Mouse (Mus musculus): ENCODE data around the gene Lenep. TPM values are rescaled to one million over a fixed set of nuclear protein-coding genes. Genes with fewer than 3 reads are reported as not detected.

The Lenep gene
- polyA plus RNA-seq, 1 experiment from 2014 or later: not detected

DNA sequence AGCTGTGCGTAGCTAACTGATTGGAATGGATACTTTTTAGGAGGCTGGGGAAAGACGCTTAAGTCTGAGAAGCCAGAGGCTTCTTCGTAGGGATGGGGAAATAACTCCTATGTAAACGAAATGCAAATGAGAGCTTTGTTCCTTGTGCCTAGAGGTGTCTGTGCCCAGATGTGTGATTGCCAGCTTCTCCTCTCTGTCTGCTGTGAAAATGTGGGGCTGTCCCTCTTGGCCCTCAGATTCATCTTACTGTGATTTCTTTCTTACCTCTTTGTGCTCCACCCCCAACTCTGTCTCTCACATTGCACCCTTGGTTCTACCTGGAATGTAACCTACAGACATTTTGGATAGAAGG lies 6.0 kb downstream of the Lenep start:
- 0 out of 2 replicates have a peak overlapping the region, but pooled peaks have one; percentile 65 for H3K27ac ChIP-seq (replicated peaks; ENCODE audit: low read depth, low read length)
- DNase-seq (ENCODE audit: low spot score) (no peak), ATAC-seq (ENCODE audit: low read depth) (no peak)
- H3K4me3 ChIP-seq (ENCODE audit: low read depth, low read length): peak overlapping the region; percentile 49
- H3K27me3 ChIP-seq (replicated peaks; ENCODE audit: control insufficient read depth, insufficient read depth, low read length): peaks cover 14% of the 10 kb centered on the region
- H3K9me3 ChIP-seq (ENCODE audit: control insufficient read depth, low read length): no peaks in the 10 kb centered on the region
- peak overlapping the region; percentile 91 for H3K4me2 ChIP-seq (ENCODE audit: low read depth, low read length)
- 0 out of 2 replicates have a peak, but pooled peaks cover 4% of the 10 kb centered on the region for H3K36me3 ChIP-seq (ENCODE audit: control insufficient read depth, insufficient read depth, low read length)
- H3K4me1 ChIP-seq (ENCODE audit: control insufficient read depth, insufficient read depth, low read length): peaks cover 27% of the 10 kb centered on the region
- WGBS: 3% methylated on average over 4 of the region's 4 CpGs
- H3K9ac ChIP-seq (ENCODE audit: low read depth, low read length): peak overlapping the region; percentile 67

DNA sequence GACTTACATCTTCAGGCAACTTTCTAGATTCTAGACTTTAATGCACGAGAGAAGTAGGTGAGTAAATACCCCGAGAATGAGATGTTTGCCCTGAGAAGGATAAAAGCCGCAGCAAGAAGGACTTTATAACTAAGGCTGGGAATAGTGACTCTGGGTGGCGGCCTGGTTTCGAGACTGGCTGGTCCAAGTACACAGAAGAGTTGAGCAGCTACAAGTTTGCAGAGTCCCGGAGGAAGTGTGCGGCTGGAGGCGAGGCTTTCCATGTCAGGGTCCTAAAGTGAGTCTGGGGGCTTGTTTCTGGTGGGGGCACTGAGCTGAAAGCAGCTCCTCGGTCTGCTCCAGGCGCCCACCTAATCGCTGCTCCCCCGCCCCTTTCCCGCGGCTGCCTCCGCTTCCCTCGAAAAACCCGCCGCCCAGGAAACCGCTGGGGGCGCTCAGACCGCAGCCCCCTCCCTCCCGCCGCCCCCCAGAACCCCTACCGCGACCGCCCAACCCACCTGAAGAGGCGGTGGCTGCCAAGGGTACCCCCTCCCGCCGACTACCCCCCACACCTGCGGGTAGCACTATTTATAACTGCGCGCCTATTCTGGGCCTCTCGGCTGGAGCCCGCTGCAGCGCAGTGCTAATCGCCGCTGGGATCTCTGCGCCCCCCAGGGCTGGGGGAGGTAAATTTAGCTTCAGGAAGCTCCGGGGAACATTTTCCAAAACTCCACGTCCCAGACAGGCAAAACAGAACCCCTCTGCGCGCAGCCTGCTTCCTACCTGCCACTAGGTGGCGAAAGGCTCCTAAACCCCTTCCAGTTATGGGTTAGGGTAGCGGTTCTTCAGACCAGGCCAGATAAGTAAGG lies 6.6 kb downstream of the Lenep start:
- H3K9ac ChIP-seq (ENCODE audit: low read depth, low read length): peak overlapping the region; percentile 67
- H3K4me3 ChIP-seq (ENCODE audit: low read depth, low read length): peak overlapping the region; percentile 49
- peak overlapping the region; percentile 65 for H3K27ac ChIP-seq (replicated peaks; ENCODE audit: low read depth, low read length)
- H3K27me3 ChIP-seq (replicated peaks; ENCODE audit: control insufficient read depth, insufficient read depth, low read length): peaks cover 14% of the 10 kb centered on the region
- H3K36me3 ChIP-seq (ENCODE audit: control insufficient read depth, insufficient read depth, low read length): 0 out of 2 replicates have a peak, but pooled peaks cover 2% of the 10 kb centered on the region
- H3K4me1 ChIP-seq (ENCODE audit: control insufficient read depth, insufficient read depth, low read length): peaks cover 33% of the 10 kb centered on the region
- ATAC-seq (ENCODE audit: low read depth) (0 out of 2 replicates have a peak, but pooled peaks have one; percentile 14), DNase-seq (ENCODE audit: low spot score) (peak; percentile 92)
- H3K4me2 ChIP-seq (ENCODE audit: low read depth, low read length): peak overlapping the region; percentile 91
- no peaks in the 10 kb centered on the region for H3K9me3 ChIP-seq (ENCODE audit: control insufficient read depth, low read length)
- WGBS: under 1% methylated on average over 28 of the region's 44 CpGs

DNA sequence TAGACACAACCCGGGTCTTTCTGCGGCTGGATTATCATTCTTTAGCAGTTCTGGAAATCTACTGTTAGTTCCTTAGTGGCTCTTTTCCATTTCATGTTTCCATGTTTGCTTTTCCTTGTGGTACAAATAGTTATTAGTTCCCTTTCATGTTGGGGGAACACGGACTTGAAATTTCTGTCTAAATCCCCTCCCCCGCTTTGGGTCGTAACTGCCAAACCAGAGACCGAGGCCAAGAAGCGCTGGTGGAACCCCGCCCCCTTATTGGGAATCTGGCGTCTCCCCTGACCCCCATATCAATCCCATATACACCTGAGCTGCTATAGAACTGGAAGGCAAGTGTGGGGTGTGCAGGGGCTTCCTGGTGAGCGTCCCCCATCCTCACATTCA lies 7.2 kb downstream of the Lenep start:
- H3K27ac ChIP-seq (replicated peaks; ENCODE audit: low read depth, low read length): peak overlapping the region; percentile 78
- H3K9me3 ChIP-seq (ENCODE audit: control insufficient read depth, low read length): no peaks in the 10 kb centered on the region
- H3K36me3 ChIP-seq (ENCODE audit: control insufficient read depth, insufficient read depth, low read length): no peaks in the 10 kb centered on the region
- peak overlapping the region; percentile 67; the same call in 1 of the 2 replicates for H3K9ac ChIP-seq (ENCODE audit: low read depth, low read length)
- DNase-seq (ENCODE audit: low spot score): no peak
- peak overlapping the region; percentile 49 for H3K4me3 ChIP-seq (ENCODE audit: low read depth, low read length)
- peaks cover 14% of the 10 kb centered on the region for H3K27me3 ChIP-seq (replicated peaks; ENCODE audit: control insufficient read depth, insufficient read depth, low read length)
- peak overlapping the region; percentile 91 for H3K4me2 ChIP-seq (ENCODE audit: low read depth, low read length)
- WGBS: 4% methylated on average over 10 of the region's 10 CpGs
- no peak for ATAC-seq (ENCODE audit: low read depth)
- H3K4me1 ChIP-seq (ENCODE audit: control insufficient read depth, insufficient read depth, low read length): peaks cover 36% of the 10 kb centered on the region

DNA sequence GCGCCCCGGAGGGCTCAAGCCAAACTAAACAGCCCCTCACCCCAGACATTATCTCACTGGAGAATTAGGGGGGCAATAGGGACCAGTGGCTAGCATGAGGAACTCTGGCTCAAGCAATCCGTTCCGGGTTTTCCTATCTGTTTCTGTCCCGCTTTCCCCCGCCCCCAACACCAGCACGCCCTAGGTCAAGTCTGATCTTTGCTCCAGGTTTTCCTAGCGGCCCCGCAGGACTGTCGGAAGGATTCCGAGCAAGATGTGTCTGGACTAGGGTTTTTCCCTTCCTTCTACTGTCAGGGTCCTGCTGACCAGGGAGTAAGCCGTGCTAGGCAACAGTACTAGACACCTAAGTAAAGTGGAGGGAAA lies 7.7 kb downstream of the Lenep start:
- peak; percentile 13; the same call in 1 of the 2 replicates for ATAC-seq (ENCODE audit: low read depth)
- H3K4me1 ChIP-seq (ENCODE audit: control insufficient read depth, insufficient read depth, low read length): peaks cover 36% of the 10 kb centered on the region

GRCm38 (mm10) chr3:89394006-89394893 lies 8.3 kb downstream of the Lenep start, which contains the start of gene Zbtb7b:
Gene Zbtb7b (minus strand): TSS chr3:89394776.
- no peaks in the 10 kb centered on the region for H3K36me3 ChIP-seq (ENCODE audit: control insufficient read depth, insufficient read depth, low read length)

More for the DNA sequence above, 7.7 kb downstream of the Lenep start:
- peak; percentile 92 for DNase-seq (ENCODE audit: low spot score)
- H3K9me3 ChIP-seq (ENCODE audit: control insufficient read depth, low read length): no peaks in the 10 kb centered on the region
- H3K9ac ChIP-seq (ENCODE audit: low read depth, low read length): peak overlapping the region; percentile 64
- peak overlapping the region; percentile 91 for H3K4me2 ChIP-seq (ENCODE audit: low read depth, low read length)
- peak overlapping the region; percentile 78 for H3K27ac ChIP-seq (replicated peaks; ENCODE audit: low read depth, low read length)
- H3K27me3 ChIP-seq (replicated peaks; ENCODE audit: control insufficient read depth, insufficient read depth, low read length): peaks cover 14% of the 10 kb centered on the region
- WGBS: 0% methylated on average over 10 of the region's 12 CpGs
- H3K36me3 ChIP-seq (ENCODE audit: control insufficient read depth, insufficient read depth, low read length): no peaks in the 10 kb centered on the region
- peak overlapping the region; percentile 49 for H3K4me3 ChIP-seq (ENCODE audit: low read depth, low read length)

DNA sequence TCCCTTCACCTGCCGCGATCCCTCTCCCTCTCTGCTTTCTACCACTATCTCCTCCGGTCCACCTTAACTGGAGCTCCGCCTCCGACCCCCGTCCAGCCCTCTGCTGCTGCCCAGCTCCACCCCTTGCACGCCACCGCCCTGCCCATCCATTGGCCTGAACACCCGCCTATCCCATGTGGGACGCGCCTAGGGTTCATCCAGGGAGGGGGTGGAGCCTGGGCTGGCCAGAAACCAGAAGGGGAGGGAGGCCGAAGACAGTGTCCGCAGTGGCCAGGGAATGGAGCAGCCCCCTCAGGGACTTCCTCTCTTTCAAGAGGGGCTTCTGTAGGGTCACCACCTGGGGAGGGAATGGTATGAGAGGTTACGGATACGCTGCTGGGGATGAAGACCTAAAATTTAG lies 9.0 kb downstream of the Lenep start:
- Histone ChIP-seq H3K4me1 (ENCODE audit: control insufficient read depth, insufficient read depth, low read length) (peaks cover 36% of the 10 kb centered on the region), H3K36me3 (ENCODE audit: control insufficient read depth, insufficient read depth, low read length) (no peaks in the 10 kb centered on the region), H3K4me2 (ENCODE audit: low read depth, low read length) (peak overlapping the region; percentile 91), H3K27ac (replicated peaks; ENCODE audit: low read depth, low read length) (peak overlapping the region; percentile 78), H3K4me3 (ENCODE audit: low read depth, low read length) (peak overlapping the region; percentile 49), H3K9me3 (ENCODE audit: control insufficient read depth, low read length) (no peaks in the 10 kb centered on the region), H3K27me3 (replicated peaks; ENCODE audit: control insufficient read depth, insufficient read depth, low read length) (peaks cover 14% of the 10 kb centered on the region), H3K9ac (ENCODE audit: low read depth, low read length) (peak overlapping the region; percentile 64)
- DNase-seq (ENCODE audit: low spot score) (peak; percentile 98), ATAC-seq (ENCODE audit: low read depth) (peak; percentile 94)
- WGBS: under 1% methylated on average over 15 of the region's 15 CpGs

More at GRCm38 (mm10) chr3:89394006-89394893, 8.3 kb downstream of the Lenep start, which contains the start of gene Zbtb7b:
- H3K9ac ChIP-seq (ENCODE audit: low read depth, low read length): peak within 1 kb of the TSS; percentile 67
- under 1% methylated on average over 32 of the region's 42 CpGs for WGBS
- peak within 1 kb of the TSS; percentile 91 for H3K4me2 ChIP-seq (ENCODE audit: low read depth, low read length)
- peaks cover 36% of the 10 kb centered on the region for H3K4me1 ChIP-seq (ENCODE audit: control insufficient read depth, insufficient read depth, low read length)
- peak; percentile 81 for DNase-seq (ENCODE audit: low spot score)
- peak; percentile 37 for ATAC-seq (ENCODE audit: low read depth)
- no peaks in the 10 kb centered on the region for H3K9me3 ChIP-seq (ENCODE audit: control insufficient read depth, low read length)
- H3K4me3 ChIP-seq (ENCODE audit: low read depth, low read length): peak within 1 kb of the TSS; percentile 49
- peaks cover 14% of the 10 kb centered on the region for H3K27me3 ChIP-seq (replicated peaks; ENCODE audit: control insufficient read depth, insufficient read depth, low read length)
- peak within 1 kb of the TSS; percentile 78 for H3K27ac ChIP-seq (replicated peaks; ENCODE audit: low read depth, low read length)

GRCm38 (mm10) chr3:89392871-89393311 lies 9.7 kb downstream of the Lenep start:
- Histone ChIP-seq H3K9ac (ENCODE audit: low read depth, low read length) (peak overlapping the region; percentile 66), H3K27me3 (replicated peaks; ENCODE audit: control insufficient read depth, insufficient read depth, low read length) (peaks cover 14% of the 10 kb centered on the region), H3K36me3 (ENCODE audit: control insufficient read depth, insufficient read depth, low read length) (no peaks in the 10 kb centered on the region), H3K9me3 (ENCODE audit: control insufficient read depth, low read length) (no peaks in the 10 kb centered on the region), H3K4me3 (ENCODE audit: low read depth, low read length) (peak overlapping the region; percentile 49), H3K4me1 (ENCODE audit: control insufficient read depth, insufficient read depth, low read length) (peaks cover 36% of the 10 kb centered on the region), H3K4me2 (ENCODE audit: low read depth, low read length) (peak overlapping the region; percentile 91), H3K27ac (replicated peaks; ENCODE audit: low read depth, low read length) (peak overlapping the region; percentile 66)
- ATAC-seq (ENCODE audit: low read depth): no peak
- DNase-seq (ENCODE audit: low spot score): no peak
- under 1% methylated on average over 13 of the region's 24 CpGs for WGBS
